Mouse (Mus musculus): ENCODE results near the gene Cmbl.

DNA sequence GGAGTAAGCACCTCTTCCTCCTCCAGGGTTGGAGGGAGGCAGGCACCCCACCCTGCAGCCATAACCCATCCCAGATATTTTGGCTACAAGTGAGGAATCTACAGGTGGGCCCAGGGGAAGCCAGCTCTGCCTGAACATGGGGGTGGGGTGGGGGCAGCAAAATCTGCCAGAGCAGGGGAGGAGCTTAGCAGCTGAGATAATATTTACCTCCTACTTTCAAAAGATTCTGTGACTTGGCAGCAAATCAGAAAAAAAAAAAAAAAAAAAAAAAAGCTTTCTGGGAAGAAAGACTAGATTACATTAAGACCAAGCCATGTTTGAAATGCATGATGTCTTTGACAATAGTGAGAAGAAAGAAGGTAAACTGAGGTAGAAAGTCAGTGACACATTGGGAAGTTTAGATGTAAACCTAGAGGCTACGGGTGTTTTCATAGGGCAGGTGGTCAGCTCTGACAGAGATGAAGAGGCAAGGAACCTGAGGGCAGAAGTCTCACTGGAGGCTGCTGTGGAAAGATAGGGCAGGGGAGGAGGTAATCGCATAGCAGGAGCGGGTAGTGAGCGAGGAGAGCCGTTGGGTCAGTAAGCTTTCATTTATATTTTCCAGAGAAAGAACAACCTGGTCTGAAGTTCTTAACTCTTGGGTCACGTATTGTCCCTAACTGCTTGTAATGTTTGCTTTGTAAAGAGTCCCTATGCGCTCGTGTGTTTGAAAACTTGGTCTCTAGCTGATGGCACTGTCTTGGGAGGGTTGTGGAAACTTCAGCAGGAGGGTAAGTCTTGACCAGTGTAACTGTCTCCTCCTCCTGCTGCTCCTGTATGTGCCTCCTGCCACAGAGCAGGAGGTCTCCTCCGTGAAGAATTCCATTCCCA, 25.3 kb upstream of the Cmbl start:
- TF ChIP-seq CTCF (IDR thresholded peaks at IDR 0.05; ENCODE audit: low read depth, low read length) (no peak), POLR2A (IDR thresholded peaks at IDR 0.05; ENCODE audit: extremely low read depth, insufficient read depth, low read length) (no peak)
